Mouse (Mus musculus) cerebellum, adult 11 months (tissue): ENCODE measurements around the gene Slc38a9.
"Not testable (repeated sequence)": the region's sequence is repeated elsewhere in the genome, so short reads cannot be mapped to it uniquely, and the experiment has no call there.

Experiments used
- DNase-seq: peaks from one replicate; pipeline ENCODE4 v3.0.0; 2022

Slc38a9 gene

GRCm38 (mm10) chr13:112686155-112686554 is 25.6 kb downstream of the Slc38a9 start:
- no peak for DNase-seq

GRCm38 (mm10) chr13:112692870-112693553 is 32.5 kb downstream of the Slc38a9 start:
- DNase-seq, result no peak

DNA sequence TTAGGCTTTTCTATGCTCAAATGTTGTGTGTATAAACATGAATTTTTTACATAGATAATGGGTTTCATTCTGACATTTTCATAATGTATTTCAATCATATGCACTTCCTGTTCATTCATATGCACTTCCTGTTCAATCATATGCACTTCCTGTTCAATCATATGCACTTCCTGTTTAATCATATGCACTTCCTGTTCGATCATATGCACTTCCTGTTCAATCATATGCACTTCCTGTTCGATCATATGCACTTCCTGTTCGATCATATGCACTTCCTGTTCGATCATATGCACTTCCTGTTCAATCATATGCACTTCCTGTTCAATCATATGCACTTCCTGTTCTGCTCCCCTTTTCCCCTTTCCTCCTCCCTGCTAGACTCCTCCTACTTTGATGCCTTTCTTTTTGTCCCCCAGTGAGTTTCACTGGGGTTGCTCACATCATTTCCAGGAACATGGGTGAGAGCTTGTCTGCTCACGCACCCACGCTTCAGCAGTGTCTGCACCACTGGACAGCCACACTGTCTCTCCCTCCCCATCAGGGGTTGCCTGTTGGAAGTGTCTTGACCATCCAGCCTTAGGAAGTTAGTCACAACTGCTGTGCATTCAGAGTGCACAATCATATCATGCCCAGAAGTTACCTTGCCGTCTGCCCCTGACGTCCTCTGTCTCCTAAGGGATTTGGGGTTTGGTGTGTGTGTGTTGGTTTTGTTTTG is 35.1 kb downstream of the Slc38a9 start:
- DNase-seq, result no peak

DNA sequence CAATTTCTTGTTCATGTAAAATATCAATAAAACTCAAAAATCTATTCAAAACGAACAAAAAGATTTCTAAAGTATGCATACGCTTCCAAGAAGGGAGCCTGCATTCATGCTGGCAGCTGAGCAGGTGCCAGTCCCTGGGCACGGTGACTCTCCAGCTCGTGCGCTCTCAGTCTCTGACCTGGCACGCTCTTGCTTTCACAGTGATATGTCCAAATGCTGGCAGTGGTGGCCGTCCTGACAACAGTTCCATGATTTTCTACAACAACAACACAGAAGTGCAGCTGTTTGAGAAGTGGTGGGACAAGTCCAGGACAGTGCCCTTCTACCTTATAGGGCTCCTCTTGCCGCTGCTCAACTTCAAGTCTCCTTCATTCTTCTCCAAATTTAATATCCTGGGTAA is 40.7 kb downstream of the Slc38a9 start:
- DNase-seq, result no peak

- DNase-seq, result no peak
These were observed 45.8 kb downstream of the Slc38a9 start for GRCm38 (mm10) chr13:112706351-112706750.

DNA sequence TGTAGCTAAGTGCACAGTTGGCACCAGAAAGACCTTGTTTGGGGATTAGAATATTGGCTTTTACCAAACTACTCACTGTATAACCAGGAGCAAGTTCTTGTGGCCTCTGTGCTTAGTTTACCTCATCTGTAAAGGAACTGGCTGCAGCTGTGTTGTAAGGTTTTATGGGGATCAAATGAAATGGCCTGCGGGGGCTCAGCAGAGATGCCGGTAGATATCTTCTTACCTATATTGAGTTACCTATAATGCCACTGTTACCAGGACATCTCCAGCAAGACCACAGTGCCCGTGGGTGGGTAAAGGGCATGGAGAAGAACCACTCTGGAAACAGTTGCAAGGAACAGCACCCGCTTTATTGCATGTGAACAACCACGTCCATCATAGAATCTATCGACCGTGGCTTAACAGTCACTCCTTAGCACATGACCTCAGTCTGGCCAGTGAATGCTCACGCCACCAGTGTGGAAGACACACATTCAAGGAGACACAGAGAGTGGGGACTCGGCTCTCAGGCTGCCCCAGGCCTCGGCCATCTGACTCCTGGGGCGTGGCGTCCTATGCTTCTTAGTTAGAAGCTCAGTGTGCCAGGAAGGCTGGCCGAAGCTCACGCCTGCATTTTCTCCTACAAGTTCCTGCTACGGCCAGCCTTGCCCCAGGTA is 59.7 kb downstream of the Slc38a9 start:
- DNase-seq, result no peak

GRCm38 (mm10) chr13:112721946-112722729 is 61.6 kb downstream of the Slc38a9 start:
- DNase-seq, result no peak

GRCm38 (mm10) chr13:112724260-112724659 is 63.7 kb downstream of the Slc38a9 start:
- not testable (repeated sequence) for DNase-seq

DNA sequence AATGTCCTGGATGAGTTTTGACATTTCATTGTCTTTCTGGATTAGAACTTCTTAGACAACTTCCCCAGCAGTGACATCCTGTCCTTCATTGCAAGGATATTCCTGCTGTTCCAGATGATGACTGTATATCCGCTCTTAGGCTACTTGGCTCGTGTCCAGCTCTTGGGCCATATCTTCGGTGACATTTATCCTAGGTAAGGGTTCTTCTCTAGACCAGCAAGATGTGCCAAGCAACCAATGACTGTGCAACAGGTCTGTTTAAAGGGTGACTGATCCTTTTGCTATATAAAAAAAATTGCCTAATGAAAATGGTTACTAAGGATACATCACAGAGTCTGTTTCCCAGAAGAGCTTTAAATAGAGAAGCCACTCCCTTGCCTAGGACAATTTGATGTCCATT is 65.5 kb downstream of the Slc38a9 start:
- DNase-seq, result no peak

DNA sequence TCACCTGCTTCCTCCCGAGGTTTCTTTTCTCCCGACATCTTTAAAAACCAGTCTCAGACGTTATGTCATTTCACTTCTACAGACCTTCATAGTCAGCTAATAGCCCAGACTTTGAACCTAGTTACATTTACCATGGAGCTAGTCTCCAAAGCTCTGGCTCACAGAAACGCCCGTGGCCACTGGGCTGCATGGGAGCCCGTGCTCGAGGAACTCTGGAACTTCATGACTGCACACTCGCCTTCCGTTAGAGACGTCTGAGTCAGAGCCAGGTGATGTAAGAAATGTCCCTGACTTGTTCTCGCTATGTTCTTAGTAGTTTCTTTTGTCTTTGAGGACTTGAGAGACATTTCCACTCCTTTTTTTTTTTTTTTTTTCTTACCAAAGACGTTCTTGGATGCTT is 72.8 kb downstream of the Slc38a9 start:
- DNase-seq, result no peak

DNA sequence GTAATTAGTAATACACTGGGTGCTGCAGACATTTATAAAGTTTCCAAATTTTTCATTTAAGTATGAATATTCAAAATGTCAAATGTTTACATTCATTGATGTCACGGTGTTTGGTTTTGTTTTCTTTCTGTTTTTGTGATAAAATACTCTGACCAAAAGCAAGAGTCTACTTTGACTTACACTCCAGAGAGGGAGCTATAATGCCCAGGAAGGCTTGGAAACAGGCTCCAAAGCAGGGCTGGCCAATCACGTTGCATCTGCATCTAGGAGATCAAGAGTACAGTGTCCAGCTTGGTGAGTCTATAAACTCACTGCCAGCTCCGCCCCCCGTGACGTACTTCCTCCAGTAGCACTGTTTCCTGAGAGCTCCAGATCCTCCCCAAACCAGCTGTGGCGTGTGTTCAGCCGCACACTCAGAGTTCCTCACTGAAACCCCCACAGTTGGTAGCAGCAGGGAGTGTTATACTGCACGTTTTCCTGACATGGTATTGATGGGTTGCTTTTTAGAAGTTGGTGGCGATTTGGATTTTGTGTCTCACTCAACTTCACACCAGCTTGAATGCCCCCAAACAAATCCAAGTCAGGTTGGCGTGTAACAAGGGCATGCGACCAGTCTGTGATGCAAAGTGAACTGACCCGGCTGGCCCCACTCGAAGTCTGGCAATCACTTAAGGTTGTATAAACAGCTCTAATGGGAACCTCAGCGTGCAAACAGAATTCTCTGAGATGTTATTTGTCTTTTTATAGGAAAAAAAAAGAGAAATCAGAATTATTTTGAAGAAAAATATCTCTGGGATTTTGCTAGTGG is 74.6 kb downstream of the Slc38a9 start:
- no peak for DNase-seq

DNA sequence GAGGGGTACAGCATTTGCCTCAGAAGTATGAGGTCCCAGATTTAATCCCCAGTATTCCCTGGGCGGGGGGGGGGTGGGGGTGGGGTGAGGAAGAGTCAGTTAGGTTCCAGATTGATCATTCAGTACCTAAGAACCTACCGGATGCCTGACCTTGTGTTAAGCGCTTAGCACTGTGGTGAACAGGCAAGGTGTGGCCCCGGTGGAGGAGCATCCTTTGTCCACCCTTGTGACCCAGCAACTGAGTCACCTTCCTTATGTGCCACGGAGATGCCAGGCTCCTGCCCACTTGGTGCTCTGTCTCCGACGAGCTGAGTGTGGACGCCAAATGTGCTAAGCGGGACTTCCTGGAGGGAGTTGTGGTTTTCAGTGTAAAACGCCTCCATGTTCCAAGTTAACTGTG is 75.9 kb downstream of the Slc38a9 start:
- DNase-seq, result no peak

GRCm38 (mm10) chr13:112737110-112737509 is 76.6 kb downstream of the Slc38a9 start:
- no peak for DNase-seq

- DNase-seq, result no peak
These were observed 77.5 kb downstream of the Slc38a9 start for GRCm38 (mm10) chr13:112738005-112738404.

DNA sequence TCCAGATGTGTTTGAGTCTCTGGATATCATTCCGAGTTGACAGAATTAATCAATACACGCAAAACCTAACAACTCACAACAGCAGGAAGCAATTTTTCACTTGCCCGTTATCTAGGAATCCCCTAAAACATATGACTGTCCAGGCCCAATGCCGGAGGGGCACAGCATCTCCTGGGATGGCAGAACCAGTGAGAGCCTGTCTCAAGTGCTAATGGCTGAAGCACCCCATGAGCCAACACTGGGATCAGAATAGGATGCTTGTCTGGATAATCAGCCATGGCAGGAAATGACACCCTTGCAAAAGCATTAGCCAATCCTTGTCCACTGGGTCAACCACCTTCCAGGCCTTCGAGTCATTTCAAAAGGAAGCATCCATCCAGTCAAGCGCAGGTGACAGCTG is 79.5 kb downstream of the Slc38a9 start:
- DNase-seq, result no peak

- no peak for DNase-seq
These were observed 81.7 kb downstream of the Slc38a9 start for GRCm38 (mm10) chr13:112742076-112742830.

DNA sequence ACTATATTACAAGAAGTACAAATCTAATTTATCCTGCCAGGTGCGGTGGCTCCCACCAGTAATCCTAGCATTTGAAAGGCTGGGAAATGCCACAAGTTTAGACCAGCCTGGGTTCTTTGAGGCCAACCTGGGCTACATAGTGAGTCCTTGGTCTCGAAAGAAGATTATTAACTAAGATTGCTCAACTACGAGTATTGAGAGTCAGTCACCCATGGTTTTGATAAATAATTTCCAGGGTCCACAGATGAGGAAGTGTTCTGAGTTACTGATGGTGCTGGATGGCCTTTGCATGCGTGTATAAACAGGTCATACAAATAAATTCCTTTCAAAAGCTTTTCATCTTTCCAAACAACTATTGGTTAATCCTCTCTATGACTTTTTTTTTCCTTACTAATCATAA is 83.1 kb downstream of the Slc38a9 start:
- DNase-seq, result no peak

- no peak for DNase-seq
These were observed 83.7 kb downstream of the Slc38a9 start for GRCm38 (mm10) chr13:112744061-112744849.

DNA sequence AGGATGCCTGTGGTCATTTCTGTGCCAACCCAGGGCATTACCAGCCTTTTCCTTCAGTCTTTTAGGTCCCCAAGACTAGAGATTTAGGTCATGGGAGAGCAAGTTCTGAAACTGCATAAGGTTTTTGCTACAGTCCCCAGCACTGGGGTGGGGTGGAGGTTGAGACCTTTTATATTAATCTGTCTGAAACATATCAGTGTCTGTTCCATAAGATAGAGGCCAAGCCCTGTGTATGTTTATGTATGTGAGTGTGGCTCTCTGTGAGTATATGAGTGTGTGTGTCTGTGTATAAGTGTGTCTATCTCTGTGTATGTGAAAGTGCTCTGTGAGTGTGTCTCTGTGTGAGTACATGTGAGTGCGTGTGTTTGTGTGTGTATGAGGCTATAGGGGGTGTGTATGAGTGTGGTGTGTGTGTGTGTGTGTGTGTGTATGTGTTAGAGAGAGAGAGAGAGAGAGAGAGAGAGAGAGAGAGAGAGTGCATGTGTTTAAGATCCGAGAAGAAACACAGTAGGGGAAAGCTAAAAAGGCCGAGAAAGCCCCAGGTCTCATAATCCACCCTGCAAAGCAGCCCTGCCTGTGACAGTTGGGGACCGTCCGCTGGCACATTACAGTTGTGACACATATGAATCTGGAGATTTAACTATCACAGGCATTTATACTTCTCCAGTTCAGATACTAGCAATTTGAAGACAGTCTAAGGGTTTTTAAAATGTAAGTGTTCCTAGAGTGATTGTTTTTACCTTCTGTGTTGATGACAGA is 85.6 kb downstream of the Slc38a9 start:
- DNase-seq, result no peak

GRCm38 (mm10) chr13:112746695-112747055 is 86.1 kb downstream of the Slc38a9 start:
- DNase-seq, result no peak
